Mouse (Mus musculus) spleen, adult 18-20 months (tissue): ENCODE measurements around the gene Nhlrc2.

ENCODE experiments used
- DNase-seq, 2 experiments: peaks; one replicate each; pipeline ENCODE4 v3.0.0; 2022; ENCODE audit warnings: mixed read lengths in 2 of 2

Gene Nhlrc2

DNA sequence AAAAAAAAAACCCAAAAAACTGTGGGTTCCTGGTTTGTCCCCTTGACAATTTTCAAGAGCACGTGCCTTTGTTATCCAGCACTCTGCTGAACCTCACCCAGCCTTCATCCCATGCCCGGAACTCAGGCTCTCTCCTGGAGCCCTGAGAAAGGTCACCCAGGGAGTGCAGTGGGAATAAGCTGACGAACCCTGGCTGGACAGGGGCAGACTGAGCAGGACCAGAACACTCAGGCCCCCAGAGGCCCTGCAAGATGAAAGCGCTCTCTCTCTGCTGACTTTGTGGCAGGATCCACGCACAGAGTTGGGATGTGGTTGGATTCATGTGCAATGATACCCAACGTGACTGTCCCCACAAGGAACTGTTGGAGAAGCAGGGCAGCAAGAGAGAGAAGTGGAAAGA, 81.6 kb downstream of the Nhlrc2 start:
- DNase-seq: no peak

DNA sequence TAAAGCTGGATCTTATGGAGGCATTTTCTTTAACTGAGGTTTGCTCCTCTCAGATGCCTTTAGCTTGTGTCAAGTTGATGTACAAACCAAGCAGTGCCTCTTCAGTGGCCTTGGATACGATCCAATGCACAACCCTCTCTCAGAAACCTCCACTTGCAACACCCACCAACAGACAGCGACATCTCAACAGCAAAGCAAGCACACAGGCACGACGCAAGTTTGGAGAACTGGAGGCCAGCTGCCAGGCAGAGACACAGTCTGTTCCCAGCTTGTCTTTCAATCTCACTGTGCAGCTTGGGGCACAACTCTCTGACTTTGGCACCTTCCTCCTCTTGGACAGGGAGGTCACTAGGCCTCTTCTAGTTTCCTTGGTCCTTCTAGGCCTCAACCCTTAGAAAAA, 83.0 kb downstream of the Nhlrc2 start:
- no peak for DNase-seq

DNA sequence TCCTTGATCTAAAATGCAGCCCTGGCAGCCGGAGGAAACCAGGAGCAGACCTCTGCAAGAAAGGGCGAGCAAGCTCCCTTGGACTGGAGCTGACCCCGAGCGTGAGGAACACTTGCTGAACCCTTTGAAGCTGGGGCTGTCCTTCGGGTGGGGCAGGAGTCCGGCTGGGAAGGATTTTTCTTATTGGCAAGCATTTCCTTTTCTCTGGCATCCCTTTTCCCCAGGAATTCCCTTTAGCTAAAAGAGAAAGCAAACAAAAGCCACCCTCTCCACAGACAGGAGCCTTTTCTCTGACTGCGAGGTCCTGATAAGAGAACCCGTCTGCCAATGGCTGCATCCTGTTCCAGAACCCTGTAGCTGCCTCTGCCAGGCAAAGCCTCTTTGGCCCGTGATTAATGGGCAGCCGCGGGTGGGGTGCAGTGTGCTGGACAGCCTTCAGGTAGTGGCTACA, 83.4 kb downstream of the Nhlrc2 start:
- DNase-seq: no peak

DNA sequence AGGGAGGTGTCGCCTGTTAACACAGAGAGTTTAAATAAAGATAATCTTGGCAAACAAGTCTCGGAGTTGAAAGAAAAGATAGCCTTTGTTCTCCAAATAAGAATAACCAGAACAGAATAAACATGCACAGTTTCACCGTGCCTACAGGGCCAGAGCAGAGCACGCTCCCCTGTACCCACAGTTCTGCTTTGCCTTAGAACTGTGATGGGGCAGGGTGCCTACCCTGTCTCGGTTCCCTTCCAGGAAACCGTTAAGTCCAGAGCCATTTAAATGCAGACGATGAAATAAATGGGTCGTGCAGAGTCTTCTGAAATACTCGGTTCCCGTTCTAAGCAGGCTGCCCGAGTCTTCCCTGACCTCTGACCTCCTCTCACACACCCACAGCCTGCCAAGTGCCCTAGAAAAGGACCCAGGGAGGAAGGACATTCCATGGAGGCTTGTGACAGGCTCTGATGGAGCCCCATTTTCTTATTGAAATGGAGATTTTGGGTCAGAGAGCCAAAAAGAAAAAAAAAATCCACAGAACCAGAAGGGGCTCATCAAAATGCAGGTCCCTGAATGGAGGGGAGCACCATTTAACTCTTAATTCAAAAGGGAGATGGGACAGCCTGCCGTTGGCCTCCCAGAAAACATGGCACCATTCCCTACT, 89.1 kb downstream of the Nhlrc2 start:
- DNase-seq: no peak

DNA sequence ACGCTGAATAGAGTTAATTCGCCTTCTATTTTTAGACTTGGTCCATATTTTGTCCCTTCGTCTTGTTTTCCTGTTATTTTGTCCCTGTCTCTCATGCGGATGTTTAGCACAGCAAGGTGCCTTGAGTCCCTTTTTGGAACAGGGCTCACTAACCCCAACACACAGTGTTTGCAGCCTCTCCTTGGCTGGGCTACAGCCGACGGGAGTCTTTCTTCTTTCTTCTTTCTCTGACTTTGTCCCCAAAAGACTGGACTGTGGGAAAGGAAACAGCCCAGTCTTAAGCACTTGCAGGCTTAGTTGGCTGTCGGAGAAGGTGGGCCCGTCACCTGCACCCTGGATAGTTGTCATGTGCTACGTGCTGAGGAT, 89.6 kb downstream of the Nhlrc2 start:
- DNase-seq: no peak

DNA sequence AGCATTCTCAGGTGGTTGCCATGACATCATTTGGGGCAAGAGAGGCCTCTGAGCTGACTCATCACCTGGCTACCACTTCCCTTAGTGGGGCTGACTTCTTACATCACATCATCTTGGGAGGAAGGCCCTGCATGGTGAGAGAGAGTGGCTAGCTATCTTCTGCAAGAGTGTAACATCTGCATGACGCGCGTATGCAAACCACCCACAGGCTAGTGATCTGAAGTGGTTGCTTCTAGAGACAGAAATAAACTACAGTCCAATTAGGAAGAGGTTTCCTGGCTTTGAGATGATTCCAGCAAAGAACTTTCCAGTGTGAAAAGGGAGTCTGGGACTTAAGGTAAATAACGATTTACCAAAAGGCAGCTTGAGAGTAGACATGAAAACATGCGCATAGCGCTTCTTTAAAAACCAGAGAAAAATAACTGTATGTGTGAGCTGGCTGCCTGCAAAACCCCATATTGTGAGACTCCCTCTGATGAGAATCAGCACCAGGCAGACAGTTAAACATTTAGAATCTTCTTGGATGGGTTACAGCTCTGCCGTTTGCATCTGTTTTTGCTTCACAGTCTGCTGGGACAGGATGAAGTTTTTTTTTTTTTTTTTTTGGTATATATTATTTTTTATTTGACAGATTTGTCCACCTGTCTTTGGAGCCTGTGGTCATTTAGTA, 99.5 kb downstream of the Nhlrc2 start:
- no peak for DNase-seq

DNA sequence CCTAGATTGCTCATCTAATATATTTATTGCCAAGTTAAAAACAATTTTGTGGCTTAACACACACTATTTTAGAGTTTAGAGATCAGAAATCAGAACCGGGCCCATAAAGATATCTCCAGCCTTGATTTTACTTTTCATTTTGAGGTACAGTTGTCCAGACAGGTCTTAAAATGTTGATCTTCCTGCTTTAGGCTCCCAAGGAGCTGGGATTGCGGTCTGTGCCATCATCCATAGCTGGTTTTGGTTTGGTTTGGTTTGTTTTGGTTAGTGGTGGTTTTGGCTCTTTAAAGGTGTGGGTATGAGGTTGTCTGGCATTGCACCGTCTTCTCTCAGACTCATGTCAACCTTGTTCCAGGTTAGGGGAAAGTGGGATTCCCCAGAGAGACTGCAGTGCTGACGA, 103.2 kb downstream of the Nhlrc2 start:
- no peak for DNase-seq

DNA sequence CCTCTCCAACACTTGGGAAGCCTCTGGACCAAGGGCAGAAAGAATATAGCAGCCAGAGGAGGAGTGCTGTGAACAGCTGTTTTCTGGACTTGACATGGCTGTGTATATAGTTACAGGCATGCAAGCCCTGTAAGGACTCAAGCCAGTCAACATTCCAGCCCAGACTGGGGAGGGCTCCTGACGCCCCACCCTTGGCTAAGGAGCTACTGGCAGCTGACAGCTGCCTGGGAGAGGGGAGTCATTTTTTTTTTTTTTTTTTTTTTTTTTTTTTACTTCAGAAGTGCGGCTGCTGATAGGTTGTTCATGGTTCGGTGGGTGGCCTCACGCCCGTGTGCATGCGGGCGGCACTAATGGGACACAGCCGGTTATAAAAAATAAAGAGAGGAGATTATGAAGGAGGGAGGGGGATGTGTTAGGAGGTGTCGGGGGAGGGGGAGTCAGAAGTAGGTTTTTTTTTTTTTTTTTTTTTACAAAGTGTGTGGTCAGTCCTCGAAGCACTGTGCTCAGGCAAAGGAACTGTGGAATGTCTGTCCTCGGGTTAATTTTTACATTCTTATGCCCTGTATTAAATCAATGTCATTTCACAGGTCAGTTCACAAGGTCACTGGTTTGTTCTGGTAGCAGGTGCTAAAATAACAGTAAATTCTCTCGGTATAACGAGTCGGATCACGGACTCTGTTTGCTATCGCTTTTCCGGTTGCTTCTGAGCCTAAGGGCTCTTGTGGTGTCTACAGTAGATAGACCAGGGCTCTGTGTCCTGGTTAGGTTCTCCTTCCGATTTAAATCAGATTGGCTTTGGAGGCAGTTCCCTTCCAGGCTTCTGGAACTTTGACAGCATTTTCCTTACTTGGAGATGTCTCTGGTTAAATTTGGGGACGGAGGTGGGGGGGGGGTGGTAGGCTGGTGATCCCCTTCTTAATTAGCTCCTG, 104.2 kb downstream of the Nhlrc2 start:
- DNase-seq: no peak
